Mouse (Mus musculus): Measurements from ENCODE around the gene Hal.

Hal gene

GRCm38 (mm10) chr10:93488066-93488827, at the start of gene Hal:
Gene Hal (plus strand): TSS chr10:93488768.
- DNase-seq (ENCODE audit: low read depth, low spot score): no peak

GRCm38 (mm10) chr10:93441501-93441900, 47.1 kb upstream of the Hal start:
- no peak for DNase-seq (ENCODE audit: low read depth, low spot score)

- no peak for DNase-seq (ENCODE audit: low read depth, low spot score)
Observed at GRCm38 (mm10) chr10:93442183-93442582, 46.4 kb upstream of the Hal start.

GRCm38 (mm10) chr10:93444407-93444806, 44.2 kb upstream of the Hal start:
- no peak for DNase-seq (ENCODE audit: low read depth, low spot score)

- no peak for DNase-seq (ENCODE audit: low read depth, low spot score)
Observed at GRCm38 (mm10) chr10:93447398-93447797, 41.2 kb upstream of the Hal start.

- DNase-seq (ENCODE audit: low read depth, low spot score): no peak
Observed at GRCm38 (mm10) chr10:93454652-93455014, 33.9 kb upstream of the Hal start.

- no peak for DNase-seq (ENCODE audit: low read depth, low spot score)
Observed at GRCm38 (mm10) chr10:93460106-93460505, 28.5 kb upstream of the Hal start.

- no peak for DNase-seq (ENCODE audit: low read depth, low spot score)
Observed at GRCm38 (mm10) chr10:93462692-93463382, 25.7 kb upstream of the Hal start.

- no peak for DNase-seq (ENCODE audit: low read depth, low spot score)
Observed at GRCm38 (mm10) chr10:93463611-93464010, 25.0 kb upstream of the Hal start.

- DNase-seq (ENCODE audit: low read depth, low spot score): no peak
Observed at GRCm38 (mm10) chr10:93467259-93467658, 21.3 kb upstream of the Hal start.

GRCm38 (mm10) chr10:93467791-93468190, 20.8 kb upstream of the Hal start:
- no peak for DNase-seq (ENCODE audit: low read depth, low spot score)

- DNase-seq (ENCODE audit: low read depth, low spot score): peak; percentile 66
Observed at GRCm38 (mm10) chr10:93471415-93471814, 17.2 kb upstream of the Hal start.

- no peak for DNase-seq (ENCODE audit: low read depth, low spot score)
Observed at GRCm38 (mm10) chr10:93484511-93484910, 4.1 kb upstream of the Hal start.

- no peak for DNase-seq (ENCODE audit: low read depth, low spot score)
Observed at GRCm38 (mm10) chr10:93485055-93485691, 3.4 kb upstream of the Hal start.

GRCm38 (mm10) chr10:93486622-93487021, 1.9 kb upstream of the Hal start:
- DNase-seq (ENCODE audit: low read depth, low spot score): no peak

- DNase-seq (ENCODE audit: low read depth, low spot score): no peak
Observed at GRCm38 (mm10) chr10:93488828-93489226, 259 bp downstream of the Hal start.

GRCm38 (mm10) chr10:93490451-93490850, 1.9 kb downstream of the Hal start:
- DNase-seq (ENCODE audit: low read depth, low spot score): no peak

GRCm38 (mm10) chr10:93500864-93501263, 12.3 kb downstream of the Hal start:
- DNase-seq (ENCODE audit: low read depth, low spot score): no peak

GRCm38 (mm10) chr10:93501346-93501745, 12.8 kb downstream of the Hal start:
- no peak for DNase-seq (ENCODE audit: low read depth, low spot score)

- no peak for DNase-seq (ENCODE audit: low read depth, low spot score)
Observed at GRCm38 (mm10) chr10:93508383-93508970, 19.9 kb downstream of the Hal start.

GRCm38 (mm10) chr10:93509532-93510153, 21.1 kb downstream of the Hal start:
- no peak for DNase-seq (ENCODE audit: low read depth, low spot score)

GRCm38 (mm10) chr10:93515419-93515818, 26.9 kb downstream of the Hal start:
- DNase-seq (ENCODE audit: low read depth, low spot score): no peak
